Mouse (Mus musculus): ENCODE results near the gene Prl2c3. TPM values are rescaled to one million over a fixed set of nuclear protein-coding genes. Genes with fewer than 3 reads are reported as not detected.

Prl2c3 gene
- total and polyA plus RNA-seq, 3 experiments: not detected

Other genes starting within 250 kb of the Prl2c3 start
- gene Ero1lb, start 234.2 kb downstream of the Prl2c3 start, total RNA-seq (2012; rRNA removed): 17.0 and 20.4 TPM in 2 replicates
- gene Ero1lb, start 234.2 kb downstream of the Prl2c3 start, total RNA-seq (2014; rRNA removed): 34.8 and 36.6 TPM in 2 replicates
- gene Ero1lb, start 234.2 kb downstream of the Prl2c3 start, polyA plus RNA-seq (2012; ENCODE audit: insufficient read length, low read depth): 25.3 and 26.6 TPM in 2 replicates
- gene Prl2c2, start 205.3 kb upstream of the Prl2c3 start, total RNA-seq (2012; rRNA removed): not detected in 2 replicates
- not detected in 2 replicates for gene Prl2c2, start 205.3 kb upstream of the Prl2c3 start, total RNA-seq (2014; rRNA removed)
- not detected in 2 replicates for gene Prl2c2, start 205.3 kb upstream of the Prl2c3 start, polyA plus RNA-seq (2012; ENCODE audit: insufficient read length, low read depth)

Data from CH12.LX (cell line).